Mouse (Mus musculus) kidney, adult 2 months (tissue): ENCODE data around the gene Cd46.

Source experiments
- CTCF ChIP-seq: fragments of 200-500 bp; conservative IDR thresholded peaks from 2 replicates; pipeline ENCODE4 v1.5.1; 2011; ENCODE audit warnings: low read depth, mild to moderate bottlenecking, control low read depth, low read length, moderate library complexity, mixed read lengths; ENCODE audit not compliant: insufficient read depth, insufficient read length
- POLR2A ChIP-seq: fragments of 200-500 bp; IDR thresholded peaks from one replicate; pipeline ENCODE4 v1.6.1; 2011; ENCODE audit warnings: low read depth, low read length, control low read depth

DNA sequence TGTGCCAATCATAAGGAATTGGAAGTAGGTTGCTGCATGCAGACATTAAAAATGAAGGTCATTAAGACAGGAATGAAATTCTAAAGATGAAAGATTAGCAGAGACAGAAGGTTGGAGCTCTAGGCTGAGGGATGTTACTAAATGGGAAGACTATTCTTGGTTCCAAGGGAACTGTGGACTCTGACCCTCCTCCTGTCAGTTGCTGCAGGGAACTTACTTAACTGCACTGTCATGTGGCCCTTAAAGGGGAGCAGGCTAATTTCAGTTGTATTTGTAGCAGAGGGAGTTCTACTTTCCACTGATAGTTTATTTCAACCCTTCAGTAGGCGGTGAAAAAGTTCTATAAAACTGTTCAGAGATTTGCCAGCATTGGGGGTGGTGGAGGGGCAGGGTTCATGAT lies 54.1 kb downstream of the Cd46 start:
- no peak for TF ChIP-seq CTCF
- TF ChIP-seq POLR2A: no peak
